Mouse (Mus musculus): ENCODE data around the gene Cwc15.

Gene Cwc15

DNA sequence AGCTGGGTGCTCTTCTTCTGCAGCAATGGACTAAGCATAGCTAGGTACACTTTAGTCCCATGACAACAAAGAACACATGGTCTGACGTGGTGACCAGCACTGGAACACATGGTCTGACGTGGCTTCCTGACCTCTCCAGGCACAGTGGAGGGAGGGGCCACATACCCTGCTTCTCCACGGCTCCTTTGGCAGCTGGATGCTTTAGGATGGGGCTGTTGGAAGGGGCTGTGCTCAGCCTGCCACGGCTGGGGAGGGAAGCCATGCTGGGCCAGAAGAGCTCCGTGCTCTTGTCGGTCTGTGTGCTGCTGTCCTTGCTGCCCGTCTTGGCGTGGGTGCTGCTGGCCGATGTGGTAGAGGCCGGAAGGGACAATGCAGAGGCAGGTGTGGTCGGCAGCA, 47.9 kb downstream of the Cwc15 start:
- DNase-seq (ENCODE audit: low spot score) = no peak

DNA sequence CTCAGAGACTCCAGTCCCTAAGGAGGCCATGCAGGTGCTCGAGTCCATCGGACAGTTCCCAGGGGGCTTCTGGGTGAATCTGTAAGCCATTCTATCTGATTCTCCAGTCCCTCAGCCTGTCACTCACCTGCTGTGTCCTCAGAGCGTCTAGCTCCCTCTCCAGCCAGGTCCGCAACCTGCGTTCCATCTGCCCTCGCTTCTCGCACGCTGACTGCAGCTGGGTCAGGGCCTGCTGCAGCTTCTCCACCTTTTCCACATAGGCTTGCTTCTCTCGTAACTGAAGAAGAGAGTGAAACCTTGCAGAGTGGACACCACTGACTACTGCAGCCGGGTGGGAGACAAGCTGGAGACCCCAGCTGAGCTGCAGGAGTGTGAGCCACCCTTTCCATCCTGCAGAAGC, 57.9 kb downstream of the Cwc15 start:
- no peak for DNase-seq (ENCODE audit: low spot score)

GRCm38 (mm10) chr9:14559430-14559829, 59.0 kb downstream of the Cwc15 start:
- no peak for DNase-seq (ENCODE audit: low spot score)

- no peak for DNase-seq (ENCODE audit: low spot score)
These were observed 59.6 kb downstream of the Cwc15 start for GRCm38 (mm10) chr9:14559996-14560395.

Measured in ovary, adult 18-20 months (tissue).